Mouse (Mus musculus): ENCODE data around the gene Rnh1. TPM values are rescaled to one million over a fixed set of nuclear protein-coding genes. Genes with fewer than 3 reads are reported as not detected.

Gene Rnh1
- polyA plus RNA-seq (2014; fragmentation: Nextera tagmentation; extraction: Ambion mirVana): 82.9 and 88.3 TPM in 2 replicates

- peak within 1 kb of the TSS; percentile 44 for H3K4me3 ChIP-seq (ENCODE audit: low read depth, low read length)
- peak within 1 kb of the TSS; percentile 61 for H3K4me2 ChIP-seq (ENCODE audit: low read depth, severe bottlenecking)
- H3K4me1 ChIP-seq (ENCODE audit: control insufficient read depth, insufficient read depth, low read length): peaks cover 12% of the 10 kb centered on the region
- no peaks in the 10 kb centered on the region for H3K9me3 ChIP-seq (ENCODE audit: control insufficient read depth, low read length)
- ATAC-seq (ENCODE audit: insufficient number of reproducible peaks, low FRiP score, low TSS enrichment, low read depth) (peak; percentile 95), DNase-seq (ENCODE audit: low spot score) (peak; percentile 94)
- no peaks in the 10 kb centered on the region for H3K27me3 ChIP-seq (ENCODE audit: control insufficient read depth, insufficient read depth, low read length)
- H3K36me3 ChIP-seq (ENCODE audit: control insufficient read depth, insufficient read depth, low read length): no peaks in the 10 kb centered on the region
- peak within 1 kb of the TSS; percentile 86 for H3K27ac ChIP-seq (replicated peaks; ENCODE audit: low read depth, low read length)
- WGBS: 5% methylated on average over 55 of the region's 55 CpGs
- H3K9ac ChIP-seq (ENCODE audit: low read length): peak within 1 kb of the TSS; percentile 65
Measured at GRCm38 (mm10) chr7:141172116-141173006, at the start of gene Rnh1. Gene Rnh1 (minus strand): TSS chr7:141172857.

GRCm38 (mm10) chr7:141222126-141222467 is 49.4 kb upstream of the Rnh1 start:
- Histone ChIP-seq H3K9me3 (ENCODE audit: control insufficient read depth, low read length) (no peaks in the 10 kb centered on the region), H3K4me3 (ENCODE audit: low read depth, low read length) (peak overlapping the region; percentile 48), H3K4me1 (ENCODE audit: control insufficient read depth, insufficient read depth, low read length) (peaks cover 12% of the 10 kb centered on the region), H3K27me3 (ENCODE audit: control insufficient read depth, insufficient read depth, low read length) (no peaks in the 10 kb centered on the region), H3K4me2 (ENCODE audit: low read depth, severe bottlenecking) (peak overlapping the region; percentile 88), H3K9ac (ENCODE audit: low read length) (peak overlapping the region; percentile 9), H3K36me3 (ENCODE audit: control insufficient read depth, insufficient read depth, low read length) (no peaks in the 10 kb centered on the region; the same call in 1 of the 2 replicates), H3K27ac (replicated peaks; ENCODE audit: low read depth, low read length) (peak overlapping the region; percentile 63)
- WGBS: 12% methylated on average over 8 of the region's 8 CpGs
- DNase-seq (ENCODE audit: low spot score): no peak
- ATAC-seq (ENCODE audit: insufficient number of reproducible peaks, low FRiP score, low TSS enrichment, low read depth): no peak

- WGBS: 3% methylated on average over 44 of the region's 44 CpGs
- Histone ChIP-seq H3K9ac (ENCODE audit: low read length) (peak overlapping the region; percentile 56), H3K4me3 (ENCODE audit: low read depth, low read length) (peak overlapping the region; percentile 48), H3K27ac (replicated peaks; ENCODE audit: low read depth, low read length) (peak overlapping the region; percentile 63), H3K27me3 (ENCODE audit: control insufficient read depth, insufficient read depth, low read length) (no peaks in the 10 kb centered on the region), H3K4me1 (ENCODE audit: control insufficient read depth, insufficient read depth, low read length) (peaks cover 12% of the 10 kb centered on the region), H3K36me3 (ENCODE audit: control insufficient read depth, insufficient read depth, low read length) (no peaks in the 10 kb centered on the region; the same call in 1 of the 2 replicates), H3K4me2 (ENCODE audit: low read depth, severe bottlenecking) (peak overlapping the region; percentile 88), H3K9me3 (ENCODE audit: control insufficient read depth, low read length) (no peaks in the 10 kb centered on the region)
- DNase-seq (ENCODE audit: low spot score) (peak; percentile 99), ATAC-seq (ENCODE audit: insufficient number of reproducible peaks, low FRiP score, low TSS enrichment, low read depth) (peak; percentile 97)
Measured at GRCm38 (mm10) chr7:141221249-141222125, 48.8 kb upstream of the Rnh1 start.

- no peak overlapping the region; the same call in 1 of the 2 replicates for H3K4me3 ChIP-seq (ENCODE audit: low read depth, low read length)
- no peaks in the 10 kb centered on the region for H3K27me3 ChIP-seq (ENCODE audit: control insufficient read depth, insufficient read depth, low read length)
- no peak overlapping the region for H3K9ac ChIP-seq (ENCODE audit: low read length)
- H3K9me3 ChIP-seq (ENCODE audit: control insufficient read depth, low read length): no peaks in the 10 kb centered on the region
- WGBS: 82% methylated on average over 1 of the region's 1 CpGs
- H3K4me2 ChIP-seq (ENCODE audit: low read depth, severe bottlenecking): peak overlapping the region; percentile 88; the same call in 1 of the 2 replicates
- H3K4me1 ChIP-seq (ENCODE audit: control insufficient read depth, insufficient read depth, low read length): peaks cover 12% of the 10 kb centered on the region
- ATAC-seq (ENCODE audit: insufficient number of reproducible peaks, low FRiP score, low TSS enrichment, low read depth) (no peak), DNase-seq (ENCODE audit: low spot score) (no peak)
- H3K36me3 ChIP-seq (ENCODE audit: control insufficient read depth, insufficient read depth, low read length): no peaks in the 10 kb centered on the region; the same call in 1 of the 2 replicates
- H3K27ac ChIP-seq (replicated peaks; ENCODE audit: low read depth, low read length): no peak overlapping the region
Measured at GRCm38 (mm10) chr7:141220377-141220776, 47.7 kb upstream of the Rnh1 start.

GRCm38 (mm10) chr7:141219558-141220099 is 47.0 kb upstream of the Rnh1 start:
- DNase-seq (ENCODE audit: low spot score) (no peak), ATAC-seq (ENCODE audit: insufficient number of reproducible peaks, low FRiP score, low TSS enrichment, low read depth) (no peak)
- Histone ChIP-seq H3K4me2 (ENCODE audit: low read depth, severe bottlenecking) (no peak overlapping the region), H3K4me1 (ENCODE audit: control insufficient read depth, insufficient read depth, low read length) (peaks cover 16% of the 10 kb centered on the region), H3K9ac (ENCODE audit: low read length) (no peak overlapping the region), H3K27me3 (ENCODE audit: control insufficient read depth, insufficient read depth, low read length) (no peaks in the 10 kb centered on the region), H3K9me3 (ENCODE audit: control insufficient read depth, low read length) (no peaks in the 10 kb centered on the region), H3K36me3 (ENCODE audit: control insufficient read depth, insufficient read depth, low read length) (no peaks in the 10 kb centered on the region; the same call in 1 of the 2 replicates), H3K4me3 (ENCODE audit: low read depth, low read length) (no peak overlapping the region), H3K27ac (replicated peaks; ENCODE audit: low read depth, low read length) (no peak overlapping the region)
- 95% methylated on average over 1 of the region's 1 CpGs for WGBS

GRCm38 (mm10) chr7:141218557-141219133 is 46.0 kb upstream of the Rnh1 start:
- Histone ChIP-seq H3K9ac (ENCODE audit: low read length) (no peak overlapping the region), H3K27me3 (ENCODE audit: control insufficient read depth, insufficient read depth, low read length) (no peaks in the 10 kb centered on the region), H3K4me1 (ENCODE audit: control insufficient read depth, insufficient read depth, low read length) (peaks cover 16% of the 10 kb centered on the region), H3K9me3 (ENCODE audit: control insufficient read depth, low read length) (no peaks in the 10 kb centered on the region), H3K4me2 (ENCODE audit: low read depth, severe bottlenecking) (no peak overlapping the region), H3K4me3 (ENCODE audit: low read depth, low read length) (no peak overlapping the region), H3K36me3 (ENCODE audit: control insufficient read depth, insufficient read depth, low read length) (no peaks in the 10 kb centered on the region; the same call in 1 of the 2 replicates), H3K27ac (replicated peaks; ENCODE audit: low read depth, low read length) (no peak overlapping the region)
- DNase-seq (ENCODE audit: low spot score) (no peak), ATAC-seq (ENCODE audit: insufficient number of reproducible peaks, low FRiP score, low TSS enrichment, low read depth) (no peak)
- 87% methylated on average over 5 of the region's 5 CpGs for WGBS

GRCm38 (mm10) chr7:141218141-141218540 is 45.5 kb upstream of the Rnh1 start:
- no peak for DNase-seq (ENCODE audit: low spot score)

More at GRCm38 (mm10) chr7:141218141-141218540, 45.5 kb upstream of the Rnh1 start:
- no peaks in the 10 kb centered on the region; the same call in 1 of the 2 replicates for H3K36me3 ChIP-seq (ENCODE audit: control insufficient read depth, insufficient read depth, low read length)
- peaks cover 16% of the 10 kb centered on the region for H3K4me1 ChIP-seq (ENCODE audit: control insufficient read depth, insufficient read depth, low read length)
- no peak overlapping the region for H3K4me3 ChIP-seq (ENCODE audit: low read depth, low read length)
- WGBS: 84% methylated on average over 3 of the region's 3 CpGs
- H3K9me3 ChIP-seq (ENCODE audit: control insufficient read depth, low read length): no peaks in the 10 kb centered on the region
- no peak overlapping the region for H3K4me2 ChIP-seq (ENCODE audit: low read depth, severe bottlenecking)
- no peak overlapping the region for H3K9ac ChIP-seq (ENCODE audit: low read length)
- no peaks in the 10 kb centered on the region for H3K27me3 ChIP-seq (ENCODE audit: control insufficient read depth, insufficient read depth, low read length)
- H3K27ac ChIP-seq (replicated peaks; ENCODE audit: low read depth, low read length): no peak overlapping the region
- no peak for ATAC-seq (ENCODE audit: insufficient number of reproducible peaks, low FRiP score, low TSS enrichment, low read depth)

Data from limb, embryonic 11.5 days (tissue).